Mouse (Mus musculus): ENCODE measurements at regions not wholly inside any gene's neighbourhood (a gene's known extent, or its start where the extent isn't known, plus 50 kb on each side); places are given as distances from the start of the nearest gene placed in this dataset.

DNA sequence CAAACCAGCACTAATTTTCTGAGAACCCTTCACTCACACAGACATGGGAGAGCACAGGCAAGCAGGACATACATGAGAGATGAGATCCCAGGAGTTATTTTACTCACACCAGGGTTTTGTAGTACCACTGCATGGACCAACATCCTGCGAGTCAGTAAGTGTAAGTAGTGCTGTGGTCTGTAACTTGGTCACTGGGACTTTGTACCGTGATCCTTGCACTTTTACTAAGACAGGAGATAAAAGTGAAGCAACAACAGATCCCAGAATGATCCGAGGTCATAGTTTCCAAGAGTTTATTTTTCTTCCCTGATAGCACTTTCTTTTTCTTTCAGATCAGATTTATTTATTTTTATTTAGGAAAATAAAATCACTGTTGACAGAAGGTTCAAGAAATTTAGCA, 54.1 kb upstream of the Mtap start:
- no peak for DNase-seq (ENCODE audit: low spot score in 2 of 2)

DNA sequence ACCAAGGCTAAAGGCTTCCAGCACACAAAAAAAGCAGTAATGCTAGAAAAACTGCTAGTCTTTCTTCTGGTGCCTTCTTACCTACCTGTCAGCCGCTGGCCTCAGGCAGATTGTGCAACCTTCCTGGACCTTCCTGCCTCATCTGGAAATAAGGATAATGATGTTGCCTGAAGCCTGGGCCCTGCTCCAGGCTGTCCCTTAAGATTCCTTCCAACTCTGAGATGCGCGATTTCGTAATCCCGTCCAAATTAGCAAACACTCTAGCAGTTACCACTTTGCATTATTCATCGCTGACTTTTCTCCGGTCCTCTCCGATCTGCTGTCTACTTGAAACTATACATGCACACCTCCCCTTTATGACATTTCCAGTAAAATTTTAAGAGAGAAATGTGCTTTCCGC, 58.4 kb upstream of the Mtap start:
- no peak for DNase-seq (ENCODE audit: low spot score in 2 of 2)

DNA sequence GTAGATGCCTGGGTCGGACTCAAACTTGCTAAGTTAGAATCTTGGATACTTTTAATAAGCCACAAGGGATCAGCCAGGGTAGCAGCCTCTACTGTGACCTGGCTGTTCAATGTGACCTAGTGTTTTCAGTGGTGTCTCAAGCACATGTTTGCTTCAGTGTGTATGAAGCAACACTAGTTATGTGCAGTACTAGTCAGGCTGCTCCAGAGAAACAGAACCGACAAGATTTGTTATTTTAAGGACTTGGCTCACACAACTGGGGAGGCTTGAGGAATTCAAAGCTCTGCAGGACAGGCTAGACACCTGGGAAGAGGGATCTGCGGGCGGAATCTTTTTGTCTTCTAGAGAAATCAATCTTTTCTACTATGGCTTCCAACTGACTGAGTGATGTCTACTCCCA, 62.2 kb upstream of the Mtap start:
- DNase-seq (ENCODE audit: low spot score in 2 of 2): no peak

DNA sequence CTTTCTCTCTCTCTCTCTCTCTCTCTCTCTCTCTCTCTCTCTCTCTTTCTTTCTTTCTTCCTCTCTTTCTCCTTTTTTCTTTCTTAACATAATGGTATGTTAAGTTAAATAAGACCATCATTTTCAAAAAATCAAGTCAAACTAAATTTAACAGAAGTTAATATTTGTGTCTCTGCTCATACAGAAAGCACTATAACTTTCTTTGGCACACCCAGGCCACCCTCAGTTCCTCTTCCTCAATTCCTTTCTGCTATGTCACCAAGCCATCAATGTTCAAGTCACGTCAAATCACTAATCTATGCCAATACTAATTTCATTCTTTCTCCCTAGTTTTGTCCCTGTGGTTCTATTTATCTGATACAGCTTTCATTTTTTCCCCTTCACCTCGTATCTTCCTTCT, 66.5 kb upstream of the Mtap start:
- no peak for DNase-seq (ENCODE audit: low spot score in 2 of 2)

DNA sequence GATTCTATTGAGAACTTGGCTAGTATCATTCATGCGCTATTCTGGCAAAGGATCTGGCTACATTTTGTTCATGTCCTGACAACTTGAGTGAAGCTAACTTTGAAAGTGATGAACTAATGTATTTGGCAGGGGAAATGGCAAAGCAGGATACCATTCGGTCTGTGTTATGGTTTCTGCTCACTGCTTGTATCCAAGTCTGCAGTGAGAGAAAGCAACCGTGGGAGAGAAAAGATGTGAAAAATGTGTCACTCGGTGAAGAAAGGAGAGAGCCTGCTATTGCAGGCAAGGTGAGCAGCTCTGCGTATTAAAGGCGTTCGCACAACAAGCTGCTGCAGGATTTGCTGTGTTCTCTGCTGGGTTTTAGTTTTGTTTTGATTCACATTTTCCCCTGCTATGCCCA, 72.5 kb upstream of the Mtap start:
- no peak for DNase-seq (ENCODE audit: low spot score in 2 of 2)

DNA sequence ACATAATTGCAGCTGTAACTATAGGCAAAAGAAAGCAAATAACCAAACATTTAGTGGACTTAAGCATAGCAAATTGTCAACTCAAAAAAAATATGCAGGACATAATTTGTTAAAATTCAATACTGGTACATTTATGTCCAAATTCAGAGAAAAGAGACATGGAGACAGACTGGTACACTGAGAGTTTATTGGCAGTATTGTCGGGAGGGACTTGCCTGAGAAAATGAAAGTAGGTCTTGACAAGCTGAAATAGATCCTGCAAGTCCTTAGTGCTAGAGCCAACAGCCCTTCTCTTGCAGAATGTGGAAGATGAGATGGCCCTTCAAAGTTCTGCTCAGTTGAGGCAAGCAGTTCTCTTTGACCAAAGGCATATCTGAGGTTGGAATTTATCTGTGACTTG, 74.5 kb upstream of the Mtap start:
- DNase-seq (ENCODE audit: low spot score in 2 of 2): no peak

DNA sequence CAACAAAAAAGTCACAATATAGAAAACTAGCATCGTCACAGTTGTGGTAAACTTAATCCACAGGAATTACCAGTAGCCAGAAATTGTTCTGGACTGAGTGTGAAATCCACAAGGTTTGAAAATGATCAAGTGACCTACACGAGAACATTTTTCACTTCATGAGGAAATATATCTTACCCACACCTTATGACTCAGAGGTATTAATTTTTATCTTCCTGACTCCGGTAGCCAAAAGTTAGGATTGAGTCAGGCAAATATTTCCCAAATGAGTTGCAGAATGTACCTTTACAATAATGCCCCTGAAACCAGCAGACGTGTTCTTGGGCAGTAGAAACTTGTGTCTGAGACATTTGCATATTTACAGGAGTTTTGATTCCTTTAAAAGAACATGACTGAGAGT, 75.3 kb upstream of the Mtap start:
- DNase-seq (ENCODE audit: low spot score in 2 of 2): no peak

DNA sequence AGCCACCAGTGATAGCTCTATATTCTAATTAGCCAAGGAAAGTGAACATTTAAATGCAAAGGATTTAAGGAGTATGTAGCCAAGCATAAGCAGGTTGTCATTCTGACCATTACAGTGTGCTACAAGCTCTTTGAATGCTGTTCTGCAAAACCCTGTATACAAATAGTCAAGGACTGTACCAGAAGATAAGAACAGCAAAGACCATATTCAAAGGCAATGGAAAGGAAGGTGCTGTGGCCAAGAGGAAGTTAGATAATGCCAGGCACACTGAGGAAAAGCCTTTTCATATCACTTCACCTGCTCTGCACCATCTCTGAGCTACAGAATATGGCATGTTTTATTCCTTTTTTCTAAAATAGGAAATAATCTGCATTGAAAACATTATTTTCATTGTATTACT, 79.3 kb upstream of the Mtap start:
- DNase-seq (ENCODE audit: low spot score in 2 of 2): no peak

DNA sequence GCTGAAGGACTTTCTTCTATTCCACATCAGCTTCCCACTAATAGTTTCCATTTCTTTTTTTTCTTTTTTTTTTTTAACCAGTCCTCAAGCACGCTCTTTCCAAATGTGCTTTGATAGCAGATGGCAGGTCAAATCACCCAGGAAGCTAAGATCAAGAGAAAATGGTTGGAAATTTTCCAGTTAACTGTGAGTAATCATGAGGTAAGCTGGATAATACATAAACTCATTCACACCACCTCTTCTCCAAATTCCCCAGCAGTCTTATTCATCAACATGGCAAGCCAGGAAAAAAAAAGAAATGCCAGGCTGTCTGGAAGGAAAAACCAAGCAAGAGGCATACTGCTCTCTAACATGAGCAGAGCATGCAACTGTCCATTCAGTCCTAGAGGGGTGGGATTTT, 79.8 kb upstream of the Mtap start:
- no peak for DNase-seq (ENCODE audit: low spot score in 2 of 2)

DNA sequence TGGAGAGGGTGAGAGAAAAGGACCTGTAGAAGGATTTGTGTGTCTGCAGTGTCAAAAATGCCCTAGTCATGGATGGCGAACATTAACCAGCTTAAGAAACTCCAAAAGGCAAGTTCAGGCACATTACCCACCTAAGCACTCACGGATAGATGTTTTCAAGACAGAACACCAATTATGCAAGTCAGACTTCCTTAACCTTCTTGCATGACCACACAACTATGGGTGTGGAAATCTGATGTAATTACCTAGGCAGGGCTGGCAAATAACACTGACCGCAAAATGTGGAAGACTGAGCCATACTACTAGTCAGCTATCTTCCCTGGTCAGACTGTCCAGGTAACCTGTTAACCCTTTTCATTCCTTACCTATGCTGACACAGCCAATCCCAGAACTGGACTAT, 81.0 kb upstream of the Mtap start:
- DNase-seq (ENCODE audit: low spot score in 2 of 2): no peak

DNA sequence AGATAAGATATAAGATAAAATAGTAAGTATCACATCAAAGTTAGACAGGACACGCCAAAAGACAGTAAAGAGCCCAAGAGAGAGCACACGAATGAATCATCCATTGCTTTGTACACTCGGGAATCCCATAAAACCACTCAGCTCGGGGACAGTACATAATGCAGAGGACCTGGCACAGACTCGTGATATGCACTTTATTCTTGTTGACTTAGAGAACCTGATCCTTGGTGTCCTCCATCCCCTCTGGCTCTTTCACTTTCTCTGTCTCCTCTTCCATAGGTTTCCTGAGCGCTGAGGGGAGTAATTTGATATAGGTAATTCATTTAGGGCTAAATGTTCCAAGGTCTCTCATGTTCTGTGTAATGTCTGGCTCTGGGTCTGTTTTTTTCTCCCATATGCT, 83.3 kb upstream of the Mtap start:
- no peak for DNase-seq (ENCODE audit: low spot score in 2 of 2)

DNA sequence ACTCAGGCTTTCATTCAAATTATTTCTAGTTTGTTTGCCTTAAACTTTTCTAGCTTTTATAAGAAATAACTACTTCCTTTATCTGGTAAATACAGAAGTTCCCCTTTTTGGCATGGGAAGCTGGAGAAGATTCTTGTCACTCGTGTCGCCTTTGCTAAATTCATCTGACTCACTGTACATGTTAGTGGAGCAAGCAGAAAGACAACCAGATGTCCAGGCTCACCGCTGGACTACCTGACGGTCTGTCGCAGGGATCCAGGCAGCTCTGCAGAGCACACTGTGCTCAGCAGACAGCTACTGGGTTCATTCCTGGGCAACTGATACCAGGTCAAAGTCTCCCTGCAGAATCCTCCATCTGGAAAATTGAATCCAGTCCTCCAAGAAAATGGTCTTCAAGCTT, 85.0 kb upstream of the Mtap start:
- no peak for DNase-seq (ENCODE audit: low spot score in 2 of 2)

DNA sequence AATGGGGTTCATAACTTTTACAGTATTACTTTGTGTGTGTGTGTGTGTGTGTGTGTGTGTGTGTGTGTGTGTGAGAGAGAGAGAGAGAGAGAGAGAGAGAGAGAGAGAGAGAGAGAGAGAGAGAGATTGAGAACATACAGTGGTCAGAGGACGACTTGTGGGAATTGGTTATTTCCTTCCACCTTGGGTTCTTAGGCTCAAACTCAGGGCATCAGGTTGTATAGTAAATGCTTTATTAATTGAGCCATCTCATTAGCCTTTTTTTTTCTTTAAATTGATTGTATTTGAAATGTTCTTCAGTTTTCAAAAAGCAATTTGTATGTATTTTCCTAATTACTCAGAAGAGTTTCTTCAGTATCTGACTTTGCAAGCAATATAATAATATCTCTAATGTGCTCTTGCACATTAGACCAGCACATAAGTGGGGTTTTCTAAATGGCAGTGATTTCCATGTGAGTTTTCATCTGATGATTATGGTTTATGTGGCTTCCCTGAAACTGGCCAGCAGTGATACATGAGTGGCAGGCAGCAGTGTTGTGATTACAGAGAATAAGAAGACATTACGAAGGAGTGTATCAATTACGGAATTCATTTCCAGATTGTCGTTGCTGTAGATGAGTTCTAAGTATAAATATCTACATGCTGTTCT, 86.2 kb upstream of the Mtap start:
- no peak for DNase-seq (ENCODE audit: low spot score in 2 of 2)

DNA sequence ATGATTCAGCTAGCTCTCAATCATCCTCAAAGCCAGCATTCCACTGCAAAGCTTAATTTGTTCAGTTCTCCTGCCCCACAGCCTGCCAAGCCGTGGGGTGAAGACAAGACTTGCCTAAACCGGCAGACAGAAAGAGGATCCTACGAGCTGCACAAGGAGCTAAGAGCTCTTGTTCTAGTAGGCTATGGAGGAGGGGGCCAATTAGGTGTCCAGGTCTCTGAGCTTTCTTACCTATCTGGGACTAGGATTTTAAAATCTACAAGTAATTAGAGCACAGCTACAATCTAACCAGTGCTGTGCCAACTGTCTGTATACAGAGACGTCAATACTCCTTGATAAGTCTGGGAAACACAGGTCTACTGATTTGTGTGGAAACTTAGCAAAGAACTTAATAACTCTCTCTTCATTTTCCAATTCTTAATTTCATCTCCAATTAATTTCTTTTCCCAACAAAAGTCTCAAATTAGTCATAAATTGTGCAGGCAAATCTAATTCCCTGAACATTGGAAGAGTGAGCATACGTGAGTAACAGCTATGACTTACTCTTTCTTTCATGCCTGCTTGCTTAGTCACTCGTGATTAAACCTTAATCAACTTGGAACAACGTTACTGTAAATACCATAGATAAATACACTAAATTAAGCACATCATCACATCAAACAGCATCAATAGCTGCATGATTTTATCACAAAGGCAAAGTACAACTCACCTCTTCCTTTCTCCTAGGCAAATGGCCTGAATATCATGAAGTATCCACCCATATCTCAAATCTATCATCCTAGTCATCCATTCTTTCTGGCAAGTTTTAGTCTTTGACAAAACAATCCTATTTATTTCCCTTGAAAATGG, 87.1 kb upstream of the Mtap start:
- DNase-seq (ENCODE audit: low spot score in 2 of 2): no peak

DNA sequence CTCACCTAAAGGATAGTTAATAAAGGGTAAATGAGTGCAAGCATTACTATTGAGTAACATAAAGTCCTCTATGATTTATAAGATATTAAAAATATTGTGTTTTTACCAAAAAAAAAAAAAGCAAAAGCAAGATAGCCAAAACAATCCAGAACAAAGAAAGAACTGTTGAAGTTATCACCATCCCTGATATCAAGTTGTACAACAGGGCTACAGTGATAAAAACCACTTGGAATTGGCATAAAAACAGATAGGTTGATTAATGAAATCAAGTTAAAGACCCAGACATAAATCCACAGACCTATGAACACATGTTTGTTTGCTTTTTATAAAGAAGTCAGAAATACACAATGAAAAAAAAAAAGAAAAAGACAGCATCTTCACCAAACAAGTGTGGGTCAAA, 92.4 kb upstream of the Mtap start:
- DNase-seq (ENCODE audit: low spot score in 2 of 2): no peak

DNA sequence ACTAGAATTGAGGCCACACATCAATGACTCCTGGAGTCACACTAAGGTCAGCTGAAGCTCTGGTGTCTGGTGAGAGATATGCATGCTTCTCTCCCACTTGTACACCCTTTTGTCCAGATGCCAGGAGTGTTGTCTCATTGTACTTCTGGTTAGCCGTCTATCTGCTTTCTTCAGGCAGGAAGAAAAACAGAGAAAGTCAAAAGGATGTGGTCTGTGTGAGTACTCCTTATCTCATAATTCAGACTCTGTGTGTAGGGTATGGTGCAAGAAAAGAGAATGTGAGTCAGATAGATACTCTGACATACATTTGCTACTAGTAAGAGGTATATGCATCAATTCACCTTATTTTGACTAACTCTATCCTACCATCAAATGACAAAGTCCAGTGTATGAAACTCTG, 92.9 kb upstream of the Mtap start:
- no peak for DNase-seq (ENCODE audit: low spot score in 2 of 2)

DNA sequence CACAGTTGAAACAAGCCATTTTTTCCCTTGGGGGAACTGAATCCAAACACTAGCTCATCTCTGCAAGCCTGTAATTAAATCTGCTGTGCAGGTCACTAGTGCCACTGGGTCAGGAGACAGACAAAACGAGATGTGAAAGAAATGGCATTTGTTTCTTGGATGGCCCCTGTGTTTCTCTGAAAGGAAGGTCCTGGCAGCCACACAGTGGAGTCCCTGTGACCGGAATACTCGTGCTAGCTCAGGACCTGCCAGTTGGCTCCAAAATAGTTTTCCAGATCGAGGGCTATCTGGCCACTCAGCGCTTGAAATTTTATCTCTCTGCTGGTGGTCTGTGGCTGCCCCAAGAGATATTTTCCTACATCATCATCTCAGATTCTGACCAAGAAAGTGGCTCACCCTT, 96.1 kb upstream of the Mtap start:
- DNase-seq (ENCODE audit: low spot score in 2 of 2): peak; percentile 9 to 28

DNA sequence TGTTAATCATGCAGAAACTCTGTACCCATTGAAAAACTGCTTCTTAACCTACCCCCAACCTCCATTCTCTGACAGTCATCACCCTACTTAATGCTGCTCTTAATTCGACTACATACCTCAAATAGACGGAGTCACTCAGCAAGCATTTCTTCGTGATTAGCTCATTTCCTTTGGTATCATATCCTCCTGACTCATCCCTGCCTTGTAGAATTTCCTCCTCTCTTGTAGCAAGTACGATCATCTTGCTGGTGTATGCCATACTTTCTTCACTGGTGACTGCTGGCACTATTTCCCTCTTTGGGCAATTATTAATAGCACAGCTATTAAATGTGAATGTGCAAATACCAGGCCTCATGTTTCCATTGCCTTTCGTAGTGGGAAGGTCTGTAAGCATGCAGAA, 98.0 kb upstream of the Mtap start:
- DNase-seq (ENCODE audit: low spot score in 2 of 2): no peak

DNA sequence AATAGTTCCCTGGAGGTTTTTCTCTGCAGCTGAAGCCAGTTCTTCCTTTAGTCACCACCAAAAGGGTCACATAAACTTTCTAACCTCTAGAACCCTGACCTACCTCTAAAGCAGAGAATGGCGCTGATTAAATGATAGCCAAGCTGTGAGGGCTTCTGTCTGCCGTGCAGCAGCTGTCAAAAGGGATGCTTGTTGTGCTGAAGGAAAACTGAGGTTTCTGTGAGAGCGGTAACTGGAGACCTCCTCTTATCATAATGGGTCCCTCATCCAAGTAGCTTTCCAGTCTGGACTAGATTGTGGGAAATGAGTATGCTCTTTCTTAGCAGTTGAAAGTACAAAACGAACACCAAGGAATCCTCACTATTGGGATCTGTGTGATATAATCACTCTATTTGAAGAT, 98.8 kb upstream of the Mtap start:
- DNase-seq (ENCODE audit: low spot score in 2 of 2): no peak

DNA sequence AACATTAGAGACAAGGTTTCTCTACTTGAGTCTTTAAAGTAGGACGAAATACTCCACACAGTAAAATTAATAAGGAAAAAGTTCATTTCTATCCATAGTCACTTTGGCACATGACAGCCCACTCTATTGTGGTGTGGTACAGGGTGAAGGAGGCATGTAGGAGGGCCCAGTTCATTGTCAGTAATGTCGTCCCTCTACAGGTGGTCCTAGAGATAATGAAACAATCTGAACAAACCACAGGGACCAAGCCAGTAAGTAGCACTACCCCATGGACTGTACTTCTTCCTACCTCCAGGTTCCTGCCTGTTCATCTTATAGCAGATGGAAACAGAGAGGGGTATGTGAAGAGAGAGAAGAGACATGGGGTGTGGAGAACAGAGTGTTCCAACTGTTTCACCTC, 102.1 kb upstream of the Mtap start:
- DNase-seq (ENCODE audit: low spot score in 2 of 2): no peak

DNA sequence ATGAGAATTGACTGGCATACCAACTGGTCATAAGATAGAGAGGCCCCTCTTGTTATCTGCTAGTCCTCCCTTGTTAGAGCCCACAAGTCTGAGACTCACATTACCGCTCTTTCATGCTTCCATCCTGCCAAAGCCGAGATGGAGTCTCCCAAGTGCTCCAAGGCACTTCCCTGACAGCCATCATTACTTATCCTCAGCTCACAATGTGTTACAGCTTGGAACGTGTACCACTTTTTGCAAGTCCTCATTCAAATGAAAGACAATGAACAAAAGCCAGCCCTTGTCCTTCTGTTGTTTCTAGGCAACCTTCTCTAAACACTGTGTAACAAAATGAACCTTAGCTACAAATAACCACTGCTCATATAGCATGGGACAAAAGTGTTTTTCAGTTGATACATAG, 102.6 kb upstream of the Mtap start:
- no peak for DNase-seq (ENCODE audit: low spot score in 2 of 2)

DNA sequence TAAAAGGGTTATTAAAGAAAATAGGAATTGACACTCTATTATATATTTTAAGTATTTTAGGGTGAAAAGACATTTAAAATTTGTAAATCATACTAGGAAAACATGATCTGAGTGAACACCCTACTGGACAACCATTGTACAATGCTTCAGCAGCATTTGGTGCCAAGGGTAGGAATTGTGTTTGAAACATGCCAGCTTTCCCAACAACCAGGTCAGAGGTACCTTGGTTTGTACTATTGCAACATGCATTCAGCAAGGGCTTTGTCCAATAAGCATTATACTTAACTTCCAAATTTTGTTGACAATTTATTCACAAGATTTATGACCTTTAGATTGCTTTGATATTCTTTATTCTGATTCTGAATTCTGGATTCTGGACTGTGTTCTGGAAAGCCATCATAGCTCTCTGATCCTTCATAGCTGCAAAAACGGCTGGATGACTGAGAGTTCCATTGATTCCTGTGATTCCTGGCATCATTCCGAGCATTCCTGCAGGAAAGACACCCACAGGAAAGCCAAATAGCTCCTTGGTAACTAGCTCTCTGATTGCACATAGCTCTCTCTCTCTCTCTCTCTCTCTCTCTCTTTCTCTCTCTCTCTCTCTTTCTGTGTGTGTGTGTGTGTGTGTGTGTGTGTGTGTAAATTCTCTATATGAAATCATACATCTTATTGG, 124.1 kb upstream of the Mtap start:
- DNase-seq (ENCODE audit: low spot score in 2 of 2): no peak

DNA sequence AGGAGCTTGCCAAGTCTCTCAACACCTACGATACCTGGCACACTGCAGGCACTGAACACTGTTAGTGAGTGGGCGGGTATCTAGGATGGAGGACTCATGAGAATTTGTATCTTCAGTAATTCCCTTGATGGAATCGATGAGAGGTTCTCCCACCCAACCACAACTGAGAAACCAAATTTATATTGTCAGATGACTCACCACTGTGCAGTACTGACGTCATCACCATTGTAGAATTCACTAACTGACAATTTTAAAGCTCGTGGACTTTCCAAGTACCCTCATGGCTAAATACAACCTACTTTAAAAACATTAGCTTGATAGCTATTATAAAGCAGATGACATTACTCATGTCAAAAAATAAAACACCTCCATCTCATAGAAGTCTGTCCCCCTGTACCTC, 128.4 kb upstream of the Mtap start:
- DNase-seq (ENCODE audit: low spot score in 2 of 2): no peak
